Mouse (Mus musculus) kidney, adult 8-10 months (tissue): Measurements from ENCODE around the gene Gpr84.
"Not testable (repeated sequence)": the region's sequence is repeated elsewhere in the genome, so short reads cannot be mapped to it uniquely, and the experiment has no call there.

Source experiments
- DNase-seq, 2 experiments: peaks; one replicate each; pipeline ENCODE4 v3.0.0; 2022

Gene Gpr84

DNA sequence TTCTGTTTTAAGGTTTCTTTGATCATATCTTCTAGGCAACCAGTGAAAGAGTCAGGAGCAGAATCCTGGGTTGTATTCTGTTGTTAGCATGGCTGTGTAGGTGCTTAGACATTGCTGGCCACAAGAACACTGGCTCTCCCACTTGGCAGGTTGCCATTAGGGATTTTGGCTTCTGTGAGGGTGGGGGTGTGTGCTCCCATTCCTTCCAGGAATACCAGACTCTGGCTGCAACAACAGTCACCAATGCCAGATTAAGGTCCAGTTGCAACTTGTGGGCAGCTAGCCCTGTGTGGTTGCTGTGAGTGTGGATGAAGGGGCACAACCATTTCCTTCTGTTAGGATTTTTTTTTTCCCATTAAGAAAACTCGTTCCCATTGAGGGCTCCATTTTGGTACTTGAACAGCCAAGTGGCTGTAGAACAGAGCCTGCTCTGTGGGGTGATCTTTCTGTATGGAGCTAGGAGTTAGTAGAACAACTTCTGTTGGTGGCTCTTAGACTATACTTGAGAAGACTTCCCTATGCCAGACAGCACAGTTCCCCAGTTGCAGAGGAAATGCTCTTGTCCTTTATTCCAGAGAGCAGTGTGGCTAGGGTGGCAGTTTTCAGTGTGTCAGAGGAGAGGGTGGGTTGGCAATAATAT, 24.5 kb downstream of the Gpr84 start:
- DNase-seq, result peak in 1 of 2 experiments; percentile 54

DNA sequence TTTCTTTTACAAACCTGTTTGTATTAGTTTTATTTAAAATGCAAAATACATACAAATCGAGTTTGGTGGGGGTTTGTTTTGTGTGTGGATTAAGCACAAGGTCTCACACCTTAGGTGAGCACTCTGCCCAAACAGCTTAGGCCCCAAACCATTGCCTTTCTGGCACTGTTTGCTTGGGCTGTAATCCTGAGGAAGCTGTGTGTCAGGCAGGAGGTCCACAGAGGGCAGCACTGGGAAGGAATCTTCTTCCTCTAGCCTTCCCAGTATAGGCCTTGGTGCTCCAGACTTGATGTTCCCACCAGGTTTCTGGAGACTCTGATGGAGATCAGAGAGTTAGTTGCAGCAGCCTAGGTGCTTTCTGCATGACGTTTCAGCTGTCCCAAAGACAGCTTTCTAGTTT, 25.8 kb downstream of the Gpr84 start:
- DNase-seq, result no peak

DNA sequence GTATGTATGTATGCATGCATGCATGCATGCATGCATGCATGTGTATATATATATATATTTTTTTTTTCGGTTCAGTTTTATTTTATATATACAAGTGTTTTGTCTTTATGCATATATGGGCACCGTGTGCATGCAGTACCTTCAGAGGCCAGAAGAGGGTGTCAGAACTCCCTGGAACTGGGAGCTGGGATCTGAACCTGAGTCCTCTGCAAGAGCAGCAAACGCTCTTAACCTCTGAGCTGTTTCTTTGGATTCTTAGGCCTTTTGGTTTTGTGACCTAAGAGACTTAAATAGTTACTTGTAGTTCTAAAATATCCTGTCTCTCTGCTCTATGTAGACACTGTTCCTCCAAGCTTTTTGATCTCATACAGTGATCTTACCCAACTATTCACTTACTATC, 26.3 kb downstream of the Gpr84 start:
- DNase-seq, result peak in 1 of 2 experiments; percentile 76

DNA sequence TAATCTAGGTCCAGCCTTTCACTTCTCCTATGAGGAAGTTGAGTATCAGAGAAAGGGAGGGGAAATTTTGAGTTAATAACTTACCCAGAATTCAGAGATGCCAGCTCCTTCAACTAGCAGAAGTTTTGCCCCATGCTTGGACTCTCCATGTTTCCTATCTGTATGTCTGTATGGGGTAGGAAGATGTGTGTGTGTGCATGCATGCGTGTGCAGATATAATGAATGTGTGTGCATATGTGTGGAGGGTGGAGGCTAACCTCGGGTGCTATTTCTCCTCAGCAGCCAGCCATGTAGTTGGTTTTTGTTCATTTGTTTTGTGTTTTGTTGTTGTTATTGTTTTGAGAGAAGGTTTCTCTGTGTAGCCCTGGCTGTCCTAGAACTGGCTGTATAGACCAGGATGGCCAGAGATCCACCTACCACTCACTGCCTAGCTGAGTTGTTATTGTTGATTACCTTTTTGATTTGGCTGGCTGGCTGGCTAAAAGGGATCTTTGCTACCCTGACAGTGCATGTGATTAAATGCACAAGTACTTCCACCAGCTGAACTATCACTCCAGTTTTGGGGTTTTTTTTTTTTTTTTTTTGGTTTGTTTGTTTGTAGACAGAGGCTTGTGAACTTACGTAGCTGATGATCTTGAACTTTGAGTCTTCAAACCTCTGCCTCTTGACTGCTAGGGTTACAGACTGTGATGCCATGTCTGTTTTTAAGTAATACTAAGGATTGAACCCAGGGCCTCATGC, 28.8 kb downstream of the Gpr84 start:
- no peak for DNase-seq

DNA sequence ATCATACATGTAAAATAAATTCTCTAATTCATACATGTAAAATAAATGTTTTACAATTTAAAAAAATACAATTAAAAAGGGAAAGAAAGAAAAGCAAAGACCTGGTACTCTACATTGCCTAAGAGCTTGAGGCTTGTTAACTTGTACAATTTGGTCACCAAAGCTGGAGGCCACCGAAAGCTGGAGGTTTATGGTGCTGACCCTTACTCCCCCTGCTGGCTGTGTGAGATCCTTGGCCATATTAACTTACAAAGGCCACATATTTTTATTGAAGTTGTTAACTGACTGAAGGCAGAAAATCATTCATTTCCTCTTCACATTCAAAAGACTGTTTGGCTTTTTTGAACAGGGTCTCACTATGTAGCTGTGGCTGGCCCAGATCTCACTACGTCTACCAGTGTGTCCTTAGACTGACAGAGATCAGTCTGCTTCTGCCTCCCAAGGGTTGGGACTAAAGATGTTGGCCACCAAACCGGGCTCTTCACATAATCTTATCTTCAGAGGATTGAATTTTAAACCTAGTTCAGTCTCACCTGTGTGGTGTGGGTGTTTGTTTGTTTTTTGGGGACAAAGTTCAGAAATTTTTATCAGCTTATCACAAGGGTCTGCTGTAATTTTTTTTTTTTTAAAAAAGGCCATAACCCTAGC, 29.5 kb downstream of the Gpr84 start:
- no peak for DNase-seq

DNA sequence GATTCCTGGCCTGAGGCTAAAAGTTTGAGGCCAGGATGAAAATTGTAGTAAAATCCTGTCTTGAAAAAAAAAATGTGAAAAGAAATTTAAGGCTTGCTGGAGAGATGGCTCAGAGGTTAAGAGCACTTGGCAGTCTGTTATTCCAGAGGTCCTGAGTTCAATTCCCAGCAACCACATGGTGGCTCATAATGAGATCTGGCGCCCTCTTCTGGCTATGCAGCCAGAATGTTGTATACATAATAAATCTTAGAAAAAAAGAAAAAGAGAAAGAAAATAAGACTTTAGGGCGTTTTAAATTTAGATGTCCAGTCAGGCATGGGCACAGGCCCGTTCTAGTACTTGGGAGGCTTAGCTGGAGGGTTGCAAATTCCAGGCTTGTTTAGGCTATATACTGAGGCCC, 30.7 kb downstream of the Gpr84 start:
- no peak for DNase-seq

DNA sequence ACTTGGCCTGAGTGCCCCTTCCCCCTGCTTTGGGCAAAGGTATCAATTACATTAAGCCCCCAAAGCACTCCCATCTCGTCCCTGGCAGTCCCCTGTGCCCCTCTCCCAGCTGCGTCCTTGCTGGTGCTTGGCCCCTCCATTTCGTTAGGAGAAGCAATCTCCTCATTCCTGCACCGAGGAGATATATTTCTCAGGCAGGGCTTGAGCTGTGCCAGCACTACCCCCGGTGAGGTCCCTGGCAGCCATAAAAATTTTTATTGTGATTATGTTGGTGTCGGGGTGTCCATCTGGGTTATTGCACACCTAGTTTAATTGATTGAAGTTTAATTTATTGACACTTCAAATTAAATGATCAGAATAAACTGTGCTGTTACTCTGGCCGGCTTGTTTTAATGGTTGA, 32.5 kb downstream of the Gpr84 start:
- DNase-seq, result no peak

DNA sequence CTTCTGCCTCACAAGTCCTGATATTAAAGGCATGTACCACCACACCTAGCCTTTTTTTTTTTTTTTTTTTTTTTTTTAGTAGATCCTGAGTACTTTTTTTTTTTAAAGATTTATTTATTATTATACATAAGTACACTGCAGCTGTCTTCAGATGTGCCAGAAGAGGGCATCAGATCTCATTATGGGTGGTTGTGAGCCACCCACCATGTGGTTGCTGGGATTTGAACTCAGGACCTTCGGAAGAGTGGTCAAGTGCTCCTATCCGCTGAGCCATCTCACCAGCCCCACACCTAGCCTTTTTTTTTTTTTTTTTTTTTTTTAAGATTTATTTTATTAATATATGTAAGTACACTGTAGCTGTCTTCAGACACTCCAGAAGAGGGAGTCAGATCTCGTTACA, 34.5 kb downstream of the Gpr84 start:
- DNase-seq, result not testable (repeated sequence)

DNA sequence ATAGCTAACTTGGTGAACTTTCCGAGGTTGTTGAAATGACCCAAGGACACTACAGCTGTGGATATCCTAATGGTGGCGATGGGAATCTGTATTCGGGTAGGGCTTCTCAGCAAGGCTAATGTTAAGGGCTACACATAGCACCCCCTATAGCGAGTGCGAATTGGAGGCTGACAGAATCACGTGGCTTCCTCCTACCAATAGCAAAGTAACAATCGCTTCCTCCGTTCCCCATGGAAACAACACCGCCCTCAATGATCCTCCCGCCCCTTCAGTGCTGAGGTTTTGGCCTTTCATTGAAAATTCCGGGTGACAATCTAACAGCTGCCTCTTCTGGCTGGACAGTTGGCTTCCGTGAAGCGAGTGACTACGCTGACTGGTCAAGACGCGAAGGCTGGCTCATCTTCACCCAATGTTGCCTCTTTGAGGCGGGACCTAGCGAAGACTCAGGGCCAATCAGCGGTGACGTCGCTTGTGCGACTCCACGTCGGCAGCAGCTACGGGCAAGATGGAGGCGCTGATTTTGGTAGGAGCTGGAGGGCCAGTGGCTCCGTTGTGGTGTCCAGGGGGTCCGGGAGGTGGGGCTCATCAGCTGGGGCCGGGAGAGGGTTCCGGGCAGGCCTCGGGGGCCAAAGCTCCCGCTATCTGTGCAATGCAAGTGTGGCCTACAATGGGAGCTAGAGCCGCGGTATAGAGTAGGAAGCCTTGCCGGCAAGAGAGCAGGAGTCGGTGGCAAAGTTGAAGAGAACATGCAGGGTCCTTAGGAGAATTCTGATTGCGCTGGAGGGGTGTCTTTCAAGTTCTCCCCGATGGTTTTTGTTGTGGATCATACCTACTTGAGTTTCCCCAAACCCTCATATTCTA, 37.8 kb downstream of the Gpr84 start, which contains the start of gene Copz1:
TSS of gene Copz1 (plus strand) at position 296 of the 861 bp plus-strand sequence.
- peak; percentile 98 to 99 for DNase-seq

DNA sequence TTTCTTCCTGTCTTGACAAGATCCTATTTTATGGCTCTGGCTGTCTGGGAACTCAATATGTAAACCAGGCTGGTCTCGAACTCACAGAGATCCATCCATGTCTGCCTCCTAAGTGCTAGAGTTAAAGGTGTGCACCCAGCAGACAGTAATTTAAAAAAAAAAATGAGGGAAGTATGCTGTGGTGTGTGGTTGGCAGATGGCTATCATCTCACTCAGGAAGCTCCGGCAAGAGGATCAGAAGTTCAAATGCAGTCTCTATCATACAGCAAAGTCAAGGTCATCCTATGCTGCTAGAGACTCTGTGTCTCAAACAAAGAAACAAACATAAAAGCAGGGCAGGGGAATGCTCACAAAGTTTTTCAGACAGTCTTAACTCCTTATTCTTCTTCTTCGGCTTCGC, 41.5 kb downstream of the Gpr84 start:
- no peak for DNase-seq

DNA sequence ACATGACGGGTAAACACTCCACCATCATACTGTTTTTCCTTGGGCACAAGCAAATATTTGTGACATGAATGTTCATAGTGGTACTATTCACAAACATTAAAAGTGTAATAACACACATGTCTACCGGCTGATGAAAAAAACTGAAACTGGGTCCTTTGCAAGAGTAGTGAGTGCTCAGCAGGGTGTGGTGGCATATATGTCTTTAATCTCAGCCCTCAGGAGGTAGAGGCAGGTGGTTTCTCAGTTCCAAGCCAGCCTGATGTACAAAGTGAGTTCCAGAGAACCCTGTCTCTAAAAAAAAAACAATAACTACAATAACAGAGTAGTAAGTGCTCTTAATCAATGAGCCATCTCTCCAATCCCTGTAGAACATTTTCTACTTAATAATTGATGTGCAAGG, 45.6 kb downstream of the Gpr84 start:
- DNase-seq, result no peak

DNA sequence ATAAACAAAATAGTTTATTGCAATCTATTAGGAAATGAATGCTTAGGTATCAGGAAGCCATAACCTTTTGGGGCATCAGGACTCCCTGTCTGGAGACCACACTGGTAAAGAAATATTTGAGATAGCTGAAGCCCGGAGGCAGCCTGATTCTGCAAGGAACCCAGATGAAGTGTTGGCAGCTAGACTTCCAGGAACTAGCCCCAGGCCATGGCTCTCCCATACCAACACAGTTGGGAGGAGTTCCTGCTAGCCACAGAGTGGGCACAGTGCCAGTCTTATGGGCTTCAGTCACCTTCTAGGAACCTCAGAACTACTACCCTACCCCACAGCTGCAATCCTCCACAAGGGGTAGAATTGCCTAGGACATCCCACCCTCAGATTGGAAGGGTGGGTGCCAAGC, 50.4 kb downstream of the Gpr84 start:
- no peak for DNase-seq

DNA sequence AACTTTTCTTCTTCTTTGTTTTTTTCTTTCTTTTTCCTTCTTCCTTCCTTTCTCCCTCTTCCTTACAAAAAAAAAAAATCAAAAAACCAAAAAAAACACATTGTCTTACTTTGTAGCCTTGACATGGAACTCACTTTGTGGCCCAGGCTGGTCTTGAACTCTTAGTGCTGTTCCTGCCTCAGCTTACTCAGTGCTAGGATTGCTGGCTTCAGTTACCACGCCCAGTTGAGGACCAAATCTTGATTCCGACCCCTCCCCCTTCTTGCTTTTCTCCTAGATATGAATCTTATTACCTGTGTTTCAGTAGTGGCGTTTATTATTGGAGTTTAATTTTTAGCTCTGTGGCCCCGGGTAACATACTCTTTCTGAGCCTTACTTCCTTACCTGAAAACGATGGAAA, 51.2 kb downstream of the Gpr84 start:
- DNase-seq, result no peak
